Mouse (Mus musculus): ENCODE results near the gene Snx1. TPM values are rescaled to one million over a fixed set of nuclear protein-coding genes. Genes with fewer than 3 reads are reported as not detected.

Gene Snx1
- total RNA-seq (2021): 10 to 100 TPM; 71.9 to 77.6 TPM
- long read RNA-seq, experiment 1, transcript Snx1-201 (15 exons, 2,073 nt): major isoform, 88 of 108 reads
- long read RNA-seq, experiment 1, partial matches to known transcripts: 4 of 108 reads
- long read RNA-seq, experiment 1, other reads (novel, unspliced or antisense): 16 of 108 reads
- long read RNA-seq, experiment 2, transcript Snx1-201 (15 exons, 2,073 nt): major isoform, 111 of 125 reads
- long read RNA-seq, experiment 2, partial matches to known transcripts: 2 of 125 reads
- long read RNA-seq, experiment 2, other reads (novel, unspliced or antisense): 12 of 125 reads

- DNase-seq (ENCODE audit: low spot score in 2 of 2): peak; percentile 71 to 91
Measured at GRCm38 (mm10) chr9:66126456-66127192, at the start of gene Snx1, which contains the start of gene Ciao2a. Snx1 (minus strand) TSS chr9:66126587. Ciao2a (plus strand) TSS chr9:66126611.

- DNase-seq (ENCODE audit: low spot score in 2 of 2): no peak
Measured at GRCm38 (mm10) chr9:66174985-66175384, 48.6 kb upstream of the Snx1 start.

GRCm38 (mm10) chr9:66173316-66173855 is 47.0 kb upstream of the Snx1 start:
- DNase-seq (ENCODE audit: low spot score in 2 of 2): no peak

- no peak for DNase-seq (ENCODE audit: low spot score in 2 of 2)
Measured at GRCm38 (mm10) chr9:66171275-66171921, 45.0 kb upstream of the Snx1 start.

- no peak for DNase-seq (ENCODE audit: low spot score in 2 of 2)
Measured at GRCm38 (mm10) chr9:66170506-66170905, 44.1 kb upstream of the Snx1 start.

- no peak for DNase-seq (ENCODE audit: low spot score in 2 of 2)
Measured at GRCm38 (mm10) chr9:66168233-66168632, 41.8 kb upstream of the Snx1 start.

- DNase-seq (ENCODE audit: low spot score in 2 of 2): no peak
Measured at GRCm38 (mm10) chr9:66167222-66167621, 40.8 kb upstream of the Snx1 start.

GRCm38 (mm10) chr9:66162995-66163394 is 36.6 kb upstream of the Snx1 start:
- DNase-seq (ENCODE audit: low spot score in 2 of 2): no peak

GRCm38 (mm10) chr9:66160155-66160554 is 33.8 kb upstream of the Snx1 start:
- DNase-seq (ENCODE audit: low spot score in 2 of 2): no peak

GRCm38 (mm10) chr9:66158885-66159430 is 32.6 kb upstream of the Snx1 start:
- DNase-seq (ENCODE audit: low spot score in 2 of 2): no peak

GRCm38 (mm10) chr9:66157958-66158830 is 31.8 kb upstream of the Snx1 start, which contains the start of gene Dapk2:
Dapk2 (plus strand) TSS chr9:66158223.
- peak; percentile 87 to 91 for DNase-seq (ENCODE audit: low spot score in 2 of 2)

- no peak for DNase-seq (ENCODE audit: low spot score in 2 of 2)
Measured at GRCm38 (mm10) chr9:66155534-66155933, 29.1 kb upstream of the Snx1 start.

GRCm38 (mm10) chr9:66154013-66154412 is 27.6 kb upstream of the Snx1 start:
- no peak for DNase-seq (ENCODE audit: low spot score in 2 of 2)

GRCm38 (mm10) chr9:66153594-66153993 is 27.2 kb upstream of the Snx1 start:
- DNase-seq (ENCODE audit: low spot score in 2 of 2): no peak

GRCm38 (mm10) chr9:66152011-66152410 is 25.6 kb upstream of the Snx1 start:
- no peak for DNase-seq (ENCODE audit: low spot score in 2 of 2)

GRCm38 (mm10) chr9:66146141-66146540 is 19.8 kb upstream of the Snx1 start:
- no peak for DNase-seq (ENCODE audit: low spot score in 2 of 2)

GRCm38 (mm10) chr9:66144248-66144647 is 17.9 kb upstream of the Snx1 start:
- DNase-seq (ENCODE audit: low spot score in 2 of 2): peak in 1 of 2 experiments; percentile 64

- no peak for DNase-seq (ENCODE audit: low spot score in 2 of 2)
Measured at GRCm38 (mm10) chr9:66142265-66142664, 15.9 kb upstream of the Snx1 start.

- DNase-seq (ENCODE audit: low spot score in 2 of 2): no peak
Measured at GRCm38 (mm10) chr9:66138193-66138592, 11.8 kb upstream of the Snx1 start.

- DNase-seq (ENCODE audit: low spot score in 2 of 2): no peak
Measured at GRCm38 (mm10) chr9:66135967-66136366, 9.6 kb upstream of the Snx1 start.

Measured in gastrocnemius, postnatal 4 days (tissue).